Mouse (Mus musculus): ENCODE measurements around the gene Arpin. TPM values are rescaled to one million over a fixed set of nuclear protein-coding genes. Genes with fewer than 3 reads are reported as not detected.

Arpin gene
- polyA plus RNA-seq (2012): not detected in 2 replicates

DNA sequence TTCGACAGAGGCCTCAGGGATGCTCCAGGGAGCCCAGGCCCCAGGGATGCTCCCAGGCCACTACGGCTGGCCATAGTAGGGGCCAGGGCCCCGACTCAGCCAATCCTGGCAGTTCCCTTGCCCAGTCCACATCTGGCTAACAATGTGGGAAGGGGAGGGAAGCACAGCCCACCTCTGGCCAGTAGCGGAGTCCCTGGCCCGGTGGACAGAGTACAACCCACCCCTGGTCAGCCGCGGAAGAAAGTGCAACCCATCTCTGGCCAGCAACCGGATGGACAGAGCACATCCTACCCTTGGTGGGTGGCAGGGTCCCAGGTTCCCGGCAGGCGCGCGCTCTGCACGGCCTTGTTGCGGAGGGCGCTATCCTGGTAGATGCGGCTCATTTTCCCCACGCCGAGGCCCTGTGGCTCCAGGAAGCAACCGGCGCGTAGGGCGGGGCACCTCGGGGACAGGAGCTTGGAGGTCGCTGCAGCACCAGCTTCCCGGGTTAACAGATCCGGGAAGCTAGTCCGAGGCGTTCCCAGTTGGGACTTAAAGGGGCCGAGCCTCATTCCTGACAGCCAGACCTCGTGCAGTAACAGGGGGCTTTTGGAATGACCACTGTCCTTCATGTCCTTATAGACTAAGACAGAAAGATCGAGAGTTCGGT, at the start of gene Arpin:
TSS of gene Arpin (minus strand) at position 498 of the 649 bp plus-strand sequence.
- TF ChIP-seq GATA1 (IDR thresholded peaks at IDR 0.05; ENCODE audit: low read length): no peak

GRCm38 (mm10) chr7:79975316-79975715, 40.2 kb upstream of the Arpin start:
- TF ChIP-seq GATA1 (IDR thresholded peaks at IDR 0.05; ENCODE audit: low read length): no peak

GRCm38 (mm10) chr7:79972195-79972594, 37.0 kb upstream of the Arpin start:
- no peak for TF ChIP-seq GATA1 (IDR thresholded peaks at IDR 0.05; ENCODE audit: low read length)

DNA sequence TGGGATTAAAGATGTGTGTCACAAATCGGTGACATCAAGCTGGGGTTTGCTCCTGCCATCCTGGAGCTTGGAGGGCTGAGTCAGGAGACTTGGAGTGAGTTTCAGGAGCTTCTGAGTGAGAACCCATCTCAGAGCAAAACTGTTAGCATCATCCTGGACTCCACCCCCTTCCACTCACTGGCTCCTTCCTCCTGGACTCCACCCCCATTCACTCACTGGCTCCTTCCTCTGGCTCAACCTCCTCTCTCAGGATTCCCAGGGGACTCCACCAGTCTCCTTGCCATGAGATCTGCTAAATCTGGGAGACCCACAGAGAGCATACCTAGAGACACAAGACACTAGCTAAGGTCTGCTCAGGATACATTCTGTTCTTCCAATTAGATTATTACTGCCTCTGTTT, 35.2 kb upstream of the Arpin start:
- no peak for TF ChIP-seq GATA1 (IDR thresholded peaks at IDR 0.05; ENCODE audit: low read length)

DNA sequence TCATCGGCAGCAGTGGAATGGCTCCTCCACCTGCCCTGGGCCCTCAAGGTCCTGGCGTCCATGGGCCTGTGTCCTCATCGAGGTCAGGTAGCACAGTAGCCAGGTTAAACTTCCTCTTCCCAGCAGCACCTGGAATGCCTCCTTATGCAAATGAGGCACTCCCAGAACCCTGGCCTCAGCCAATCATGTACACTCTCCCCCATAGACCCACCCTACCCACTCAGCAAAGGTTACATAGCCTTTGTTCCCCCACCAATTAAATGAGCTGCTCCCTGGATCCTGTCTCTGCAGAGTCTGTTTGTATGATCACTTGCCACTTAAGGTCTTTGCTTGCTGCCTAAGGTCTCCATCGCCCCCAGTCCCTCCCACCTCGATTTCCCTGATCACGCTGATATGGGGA, 33.2 kb upstream of the Arpin start:
- no peak for TF ChIP-seq GATA1 (IDR thresholded peaks at IDR 0.05; ENCODE audit: low read length)

DNA sequence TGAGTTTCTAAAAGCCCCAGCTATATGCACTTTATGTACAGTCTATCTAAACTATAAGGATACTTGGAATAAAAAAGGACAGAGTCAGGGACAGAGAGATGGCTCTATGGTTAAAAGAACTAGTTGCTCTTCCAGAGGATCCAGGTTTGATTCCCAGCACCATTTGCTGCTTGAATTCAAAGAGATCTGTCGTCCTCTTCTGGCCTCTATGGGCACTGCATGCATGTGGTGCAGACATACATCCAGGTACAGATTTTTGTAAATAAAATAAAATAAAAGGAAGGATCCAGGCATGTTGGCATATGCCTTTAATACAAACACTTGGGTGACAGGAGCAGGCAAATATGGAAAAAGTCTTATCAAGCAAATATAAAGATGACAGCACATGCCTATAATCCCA, 26.4 kb upstream of the Arpin start:
- no peak for TF ChIP-seq GATA1 (IDR thresholded peaks at IDR 0.05; ENCODE audit: low read length)

GRCm38 (mm10) chr7:79956131-79956530, 21.0 kb upstream of the Arpin start:
- TF ChIP-seq GATA1 (IDR thresholded peaks at IDR 0.05; ENCODE audit: low read length): no peak

- no peak for TF ChIP-seq GATA1 (IDR thresholded peaks at IDR 0.05; ENCODE audit: low read length)
These were observed 19.7 kb upstream of the Arpin start for GRCm38 (mm10) chr7:79954890-79955289.

GRCm38 (mm10) chr7:79951038-79951437, 15.9 kb upstream of the Arpin start:
- TF ChIP-seq GATA1 (IDR thresholded peaks at IDR 0.05; ENCODE audit: low read length): no peak

DNA sequence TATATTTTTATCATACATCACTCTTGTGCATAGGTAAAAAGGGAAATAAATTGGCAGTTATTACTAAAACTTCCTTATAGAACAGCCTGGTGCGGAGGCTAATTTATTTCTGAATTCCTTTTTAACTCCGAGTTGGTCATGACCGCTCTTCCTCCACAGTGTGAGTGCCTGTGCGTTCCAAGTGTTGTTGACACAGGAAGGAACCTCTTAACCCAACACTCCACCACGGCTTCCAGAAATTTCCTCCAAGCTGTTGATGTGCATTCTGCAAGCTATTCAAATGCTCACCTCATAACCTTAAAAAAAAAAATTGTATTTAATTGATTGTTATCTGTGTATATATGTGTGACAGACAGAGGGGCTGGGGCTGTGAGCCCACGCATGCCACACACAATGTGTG, 15.1 kb upstream of the Arpin start:
- no peak for TF ChIP-seq GATA1 (IDR thresholded peaks at IDR 0.05; ENCODE audit: low read length)

DNA sequence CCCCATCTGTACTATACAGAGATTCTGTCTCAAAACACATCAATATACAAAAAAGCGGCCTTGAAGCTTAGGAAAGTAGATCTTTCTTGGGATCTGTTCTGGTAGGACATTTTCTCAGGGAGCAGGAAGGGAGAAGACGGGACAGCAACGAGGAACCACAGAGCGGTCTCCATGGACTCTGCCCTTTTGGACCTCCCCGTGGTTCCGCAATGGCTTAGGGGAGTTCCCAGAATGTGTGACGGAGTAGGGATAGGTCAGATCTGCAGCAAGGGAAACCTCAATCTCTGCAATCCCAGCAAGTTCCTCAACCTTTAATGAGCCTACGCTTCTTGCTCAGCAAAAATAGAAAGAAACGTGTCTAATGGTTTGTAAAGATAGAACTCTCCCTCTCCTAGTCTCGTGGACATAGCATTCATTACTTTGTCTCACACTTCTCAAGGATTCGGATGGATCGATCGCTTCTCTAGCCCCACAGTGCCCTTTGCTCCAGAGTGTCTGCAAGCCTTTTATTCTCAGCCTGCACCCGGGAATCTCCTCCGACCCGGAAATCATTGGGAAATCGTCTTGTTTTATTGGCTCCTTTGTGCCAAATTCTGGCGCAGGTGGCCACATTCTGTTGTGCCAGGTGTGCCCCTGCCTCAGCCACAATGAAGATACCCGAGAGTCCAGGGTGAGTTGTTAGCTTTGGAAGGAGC, 499 bp upstream of the Arpin start:
- TF ChIP-seq GATA1 (IDR thresholded peaks at IDR 0.05; ENCODE audit: low read length): no peak

- TF ChIP-seq GATA1 (IDR thresholded peaks at IDR 0.05; ENCODE audit: low read length): no peak
These were observed 698 bp downstream of the Arpin start for GRCm38 (mm10) chr7:79934461-79934860.

DNA sequence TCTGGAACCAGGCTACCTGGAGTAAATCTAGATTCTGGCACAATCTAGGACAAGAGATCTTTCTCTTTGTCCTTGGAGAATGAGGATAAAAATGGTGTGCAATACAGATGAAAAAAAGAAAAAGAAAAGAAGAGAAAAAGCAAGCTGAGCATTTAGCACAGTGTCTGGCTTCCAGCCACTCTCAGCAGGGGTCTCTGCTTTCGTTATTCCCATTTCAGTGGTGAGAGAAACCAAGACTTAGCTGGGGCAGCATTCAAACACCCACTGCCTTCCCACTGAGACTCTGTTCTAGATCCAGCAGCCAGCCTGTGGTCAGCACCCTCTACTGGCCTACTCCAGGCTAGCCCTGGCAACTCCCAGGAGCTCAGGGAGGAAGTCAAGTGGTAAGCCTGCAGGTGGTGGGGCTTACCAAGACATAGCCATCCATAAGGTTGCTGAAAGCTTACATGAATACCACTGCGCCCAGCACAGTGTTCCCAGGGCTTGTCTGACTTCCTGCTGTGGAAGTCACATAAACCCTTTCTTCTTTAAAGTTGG, 6.6 kb downstream of the Arpin start:
- no peak for TF ChIP-seq GATA1 (IDR thresholded peaks at IDR 0.05; ENCODE audit: low read length)

DNA sequence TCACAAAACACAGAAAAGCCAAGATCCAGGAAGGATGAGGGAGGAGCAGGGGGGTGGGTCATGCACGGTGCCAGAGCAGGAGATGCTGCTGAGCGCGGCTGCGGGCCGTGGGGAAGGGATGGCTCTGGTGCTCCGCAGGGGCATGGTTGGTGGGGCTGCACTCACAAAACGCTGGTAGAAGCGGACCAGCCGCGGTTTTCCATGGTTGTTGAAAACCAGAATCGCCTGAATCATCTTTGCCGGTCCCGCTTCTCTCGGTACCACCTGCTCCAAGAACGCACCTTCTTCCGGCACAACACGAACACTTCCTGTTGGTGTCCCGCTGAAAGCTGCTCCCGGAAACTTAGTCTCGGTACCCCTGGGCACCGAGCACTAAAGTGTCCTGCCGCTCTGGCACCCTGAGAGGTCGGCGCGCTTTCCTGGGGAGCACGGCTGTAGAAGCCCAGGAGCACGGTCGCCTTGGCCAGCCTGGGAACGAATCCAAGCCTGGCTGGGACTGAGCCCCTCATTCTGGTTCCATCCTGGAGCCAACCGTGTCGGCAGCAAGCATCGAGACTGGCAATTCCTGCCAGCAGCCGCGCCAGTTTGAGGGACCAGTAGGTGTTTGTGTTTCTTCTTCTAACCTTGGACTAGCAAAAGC, 14.7 kb downstream of the Arpin start, which contains the start of gene Ap3s2:
TSS of gene Ap3s2 (minus strand) at position 306 of the 640 bp plus-strand sequence.
- no peak for TF ChIP-seq GATA1 (IDR thresholded peaks at IDR 0.05; ENCODE audit: low read length)

DNA sequence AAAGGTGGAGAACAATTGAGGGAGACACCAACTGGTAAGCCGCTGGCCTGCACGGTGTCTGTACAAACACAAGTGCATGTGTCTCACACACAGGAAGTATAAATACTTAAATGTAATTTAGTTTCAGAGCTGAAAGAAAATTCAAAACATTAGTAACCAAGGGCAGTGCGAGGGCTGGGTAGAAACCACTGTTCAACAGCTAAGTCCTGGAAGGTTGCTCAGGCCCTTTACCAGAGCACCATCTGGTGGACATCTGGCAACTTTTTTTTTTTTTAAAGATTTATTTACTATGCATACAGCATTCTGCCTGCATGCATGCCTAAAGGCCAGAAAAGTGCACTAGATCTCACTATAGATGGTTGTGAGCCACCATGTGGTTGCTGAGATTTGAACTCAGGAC, 20.6 kb downstream of the Arpin start:
- TF ChIP-seq GATA1 (IDR thresholded peaks at IDR 0.05; ENCODE audit: low read length): no peak

DNA sequence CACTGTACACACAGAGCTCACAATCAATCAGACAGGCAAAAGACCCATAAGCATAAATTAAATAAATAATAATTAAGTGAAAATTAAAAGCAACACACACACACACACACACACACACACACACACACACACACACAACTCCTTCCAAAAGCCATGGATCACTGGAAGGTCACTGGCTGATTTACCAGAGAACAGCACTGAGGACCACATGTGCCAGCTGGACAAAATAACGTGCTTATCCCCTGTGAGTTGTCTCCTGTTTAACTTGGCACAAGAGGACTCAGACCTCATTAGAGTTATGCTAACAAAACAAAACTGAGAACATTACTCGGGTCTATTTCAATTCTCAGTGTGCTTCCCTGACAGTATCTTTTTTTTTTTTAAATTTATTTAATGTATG, 27.8 kb downstream of the Arpin start:
- no peak for TF ChIP-seq GATA1 (IDR thresholded peaks at IDR 0.05; ENCODE audit: low read length)
